Mouse (Mus musculus): ENCODE measurements around the gene Nol4l. TPM values are rescaled to one million over a fixed set of nuclear protein-coding genes. Genes with fewer than 3 reads are reported as not detected.

Nol4l gene
- total and polyA plus RNA-seq, 3 experiments, result 4.4 to 7.1 TPM; not detected in 1

- TF ChIP-seq USF2 (IDR thresholded peaks at IDR 0.05; ENCODE audit: borderline replicate concordance in 1 of 2, insufficient read depth in 1 of 2, low read depth in 1 of 2, low read length in 2 of 2), result no peak
- TF ChIP-seq EP300 (IDR thresholded peaks at IDR 0.05; ENCODE audit: low read depth in 1 of 2, low read length in 2 of 2), result peak; percentile 65 to 76; a peak in 3 of 4 replicates
- no peak for TF ChIP-seq MEF2A (IDR thresholded peaks at IDR 0.05; ENCODE audit: extremely low read depth, insufficient replicate concordance, low read depth, low read length, poor library complexity, severe bottlenecking)
- peak; percentile 13; the same call in 1 of the 2 replicates for TF ChIP-seq RCOR1 (IDR thresholded peaks at IDR 0.05; ENCODE audit: low read depth, low read length)
- peak; percentile 37; the same call in 1 of the 2 replicates for TF ChIP-seq HCFC1 (IDR thresholded peaks at IDR 0.05; ENCODE audit: low read depth, low read length)
- peak; percentile 95 for TF ChIP-seq JUND (IDR thresholded peaks at IDR 0.05; ENCODE audit: low read depth, low read length)
- TF ChIP-seq SIN3A (IDR thresholded peaks at IDR 0.05; ENCODE audit: low read length), result peak; percentile 63
- no peak for TF ChIP-seq BHLHE40 (IDR thresholded peaks at IDR 0.05; ENCODE audit: borderline replicate concordance, low read depth, low read length)
- TF ChIP-seq CTCF (IDR thresholded peaks at IDR 0.05 in 2 of 3, conservative IDR thresholded peaks at IDR 0.05 in 1 of 3; ENCODE audit: control insufficient read depth in 1 of 3, insufficient read depth in 1 of 3, low read depth in 2 of 3, low read length in 3 of 3, poor library complexity in 1 of 3, severe bottlenecking in 1 of 3), result no peak
- TF ChIP-seq MYB (IDR thresholded peaks at IDR 0.05; ENCODE audit: low read depth, low read length), result no peak
- TF ChIP-seq RAD21 (IDR thresholded peaks at IDR 0.05; ENCODE audit: low read depth, low read length), result no peak
- no peak; the same call in 1 of the 2 replicates for TF ChIP-seq ZMIZ1 (IDR thresholded peaks at IDR 0.05; ENCODE audit: low read depth, low read length)
- 0 out of 2 replicates have a peak, but pooled peaks have one; percentile 57 for TF ChIP-seq TBP (IDR thresholded peaks at IDR 0.05; ENCODE audit: low read depth, low read length)
- TF ChIP-seq ELF1 (IDR thresholded peaks at IDR 0.05; ENCODE audit: low read depth, low read length), result peak; percentile 60; the same call in 1 of the 2 replicates
- TF ChIP-seq NELFE (IDR thresholded peaks at IDR 0.05; ENCODE audit: low read depth, low read length), result peak; percentile 58; the same call in 1 of the 2 replicates
- peak; percentile 75 for TF ChIP-seq TCF12 (IDR thresholded peaks at IDR 0.05; ENCODE audit: low read depth, low read length)
- TF ChIP-seq ZNF384 (IDR thresholded peaks at IDR 0.05; ENCODE audit: low read depth, low read length), result no peak
- no peak for TF ChIP-seq E2F4 (IDR thresholded peaks at IDR 0.05; ENCODE audit: borderline replicate concordance, low read depth, low read length)
- TF ChIP-seq GATA1 (IDR thresholded peaks at IDR 0.05; ENCODE audit: low read depth, low read length), result peak; percentile 55; the same call in 1 of the 2 replicates
- TF ChIP-seq TAL1 (IDR thresholded peaks at IDR 0.05; ENCODE audit: low read length), result peak; percentile 48
- no peak for TF ChIP-seq CHD1 (IDR thresholded peaks at IDR 0.05; ENCODE audit: low read depth, low read length)
- no peak for TF ChIP-seq NRF1 (IDR thresholded peaks at IDR 0.05; ENCODE audit: insufficient read depth, low read depth, low read length, poor library complexity, severe bottlenecking)
Measured at GRCm38 (mm10) chr2:153493781-153494292, 35.9 kb downstream of the Nol4l start (continued).

- H3K4me3 ChIP-seq (ENCODE audit: control insufficient read depth in 1 of 2, insufficient read depth in 1 of 2, low read depth in 2 of 2, low read length in 2 of 2), result peak overlapping the region; percentile 51 to 81
- no peak for DNase-seq (ENCODE audit: low read depth, low spot score)
- H3K27me3 ChIP-seq (ENCODE audit: control insufficient read depth in 1 of 2, insufficient read depth in 2 of 2, low read length in 2 of 2), result no peaks in the 10 kb centered on the region
- peaks cover 29 to 57% of the 10 kb centered on the region in 2 experiments for H3K4me1 ChIP-seq (ENCODE audit: control insufficient read depth in 1 of 2, insufficient read depth in 2 of 2, low read length in 2 of 2)
- peak overlapping the region; percentile 58 for H3K9ac ChIP-seq (ENCODE audit: control insufficient read depth, low read depth, low read length, poor library complexity, severe bottlenecking)
- TF ChIP-seq ZKSCAN1 (IDR thresholded peaks at IDR 0.05; ENCODE audit: low read depth, low read length) (peak; percentile 97), ELF1 (IDR thresholded peaks at IDR 0.05; ENCODE audit: low read depth, low read length) (no peak)
- H3K27ac ChIP-seq (ENCODE audit: control insufficient read depth, low read depth, low read length), result peak overlapping the region; percentile 92
- H3K9me3 ChIP-seq (replicated peaks; ENCODE audit: insufficient read depth, low read length), result no peaks in the 10 kb centered on the region
- peaks cover 8% of the 10 kb centered on the region for H3K79me2 ChIP-seq (ENCODE audit: control insufficient read depth, insufficient read depth, low read length, poor library complexity)
- peaks cover 0 to 45% of the 10 kb centered on the region in 2 experiments; a peak in 2 of 4 replicates for H3K36me3 ChIP-seq (ENCODE audit: control insufficient read depth in 1 of 2, insufficient read depth in 2 of 2, low read length in 2 of 2)
Measured at GRCm38 (mm10) chr2:153493393-153493731, 36.4 kb downstream of the Nol4l start.

Measured in MEL (cell line).